Mouse (Mus musculus): Measurements from ENCODE around the gene Nexn. TPM values are rescaled to one million over a fixed set of nuclear protein-coding genes. Genes with fewer than 3 reads are reported as not detected.

Gene Nexn
- polyA plus RNA-seq, 1 experiment from 2014 or later, result 2.6 TPM

DNA sequence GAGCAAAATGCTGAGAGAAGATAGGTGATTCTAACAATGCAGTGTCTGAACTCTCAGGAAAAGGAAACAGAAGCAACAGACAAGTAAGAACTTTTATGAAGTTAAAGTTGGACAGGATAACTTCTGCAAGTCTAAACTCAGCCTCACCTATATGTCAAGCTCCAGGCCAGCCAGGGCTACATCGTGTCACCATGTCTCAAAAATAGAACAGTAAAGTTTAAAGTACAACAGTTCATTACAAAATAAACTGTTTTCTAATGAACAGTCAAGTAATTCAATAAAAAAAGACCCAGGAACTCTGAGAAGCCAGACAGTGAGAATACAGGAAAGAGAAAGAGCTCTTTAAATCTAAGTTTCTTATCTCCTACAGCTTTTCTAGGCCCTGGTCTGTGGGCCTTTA is 15.7 kb downstream of the Nexn start:
- no peak overlapping the region for H3K27ac ChIP-seq
- no peaks in the 10 kb centered on the region for H3K9me3 ChIP-seq (replicated peaks)
- no peaks in the 10 kb centered on the region for H3K4me1 ChIP-seq
- H3K9ac ChIP-seq, result no peak overlapping the region
- ATAC-seq, result no peak
- no peak overlapping the region for H3K4me3 ChIP-seq
- no peaks in the 10 kb centered on the region for H3K27me3 ChIP-seq
- no peaks in the 10 kb centered on the region for H3K36me3 ChIP-seq (ENCODE audit: poor library complexity, severe bottlenecking)
- H3K4me2 ChIP-seq, result no peak overlapping the region
- 88% methylated on average over 1 of the region's 1 CpGs for WGBS

DNA sequence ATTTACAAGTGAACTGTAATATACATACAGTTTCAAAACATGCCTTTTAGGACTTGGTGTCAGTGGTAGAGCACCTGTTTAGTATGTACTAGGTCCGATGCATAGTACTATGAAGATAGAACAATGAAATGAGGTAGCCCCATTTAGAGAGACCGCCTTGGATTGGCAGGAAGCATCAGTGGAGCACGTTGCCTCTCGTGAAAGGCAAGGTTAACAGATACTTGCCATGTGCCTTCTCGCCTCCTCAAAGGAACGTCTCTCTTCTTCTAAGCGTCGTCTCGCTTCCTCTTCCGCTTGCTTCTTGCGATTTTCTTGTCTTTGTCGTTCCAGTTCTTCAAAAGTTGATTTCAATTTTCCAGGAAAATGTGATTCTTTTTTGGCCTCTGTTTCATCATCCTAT is 18.4 kb downstream of the Nexn start:
- no peak for ATAC-seq
- 90% methylated on average over 12 of the region's 12 CpGs for WGBS
- no peak overlapping the region for H3K9ac ChIP-seq
- no peaks in the 10 kb centered on the region for H3K36me3 ChIP-seq (ENCODE audit: poor library complexity, severe bottlenecking)
- H3K4me1 ChIP-seq, result no peaks in the 10 kb centered on the region
- H3K27ac ChIP-seq, result no peak overlapping the region
- H3K4me3 ChIP-seq, result no peak overlapping the region
- H3K27me3 ChIP-seq, result no peaks in the 10 kb centered on the region
- no peak overlapping the region for H3K4me2 ChIP-seq
- no peaks in the 10 kb centered on the region for H3K9me3 ChIP-seq (replicated peaks)

DNA sequence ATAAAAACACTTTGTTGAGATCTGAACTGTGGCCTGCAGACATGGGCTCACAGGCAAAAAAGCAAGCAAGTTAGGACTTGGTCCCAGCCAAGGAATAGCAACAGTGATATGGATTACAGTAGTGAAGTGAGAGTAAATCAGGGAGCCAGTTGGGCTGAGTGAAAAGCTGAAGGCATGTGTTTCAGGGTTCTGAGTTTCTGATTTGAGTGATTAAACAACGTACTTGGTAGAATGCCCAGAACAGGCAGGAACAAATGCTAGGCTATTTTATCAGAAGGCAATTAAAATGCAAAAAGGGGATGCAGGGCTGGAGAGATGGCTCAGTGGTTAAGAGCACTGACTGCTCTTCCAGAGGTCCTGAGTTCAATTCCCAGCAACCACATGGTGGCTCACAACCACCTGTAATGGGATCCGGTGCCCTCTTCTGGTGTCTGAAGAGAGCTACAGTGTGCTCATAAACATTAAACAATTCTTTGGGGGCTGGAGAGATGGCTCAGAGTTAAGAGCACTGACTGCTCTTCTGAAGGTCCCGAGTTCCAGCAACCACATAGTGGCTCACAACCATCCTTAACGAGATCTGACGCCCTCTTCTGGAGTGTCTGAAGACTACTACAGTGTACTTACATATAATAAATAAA is 20.8 kb downstream of the Nexn start:
- ATAC-seq, result peak; percentile 36

DNA sequence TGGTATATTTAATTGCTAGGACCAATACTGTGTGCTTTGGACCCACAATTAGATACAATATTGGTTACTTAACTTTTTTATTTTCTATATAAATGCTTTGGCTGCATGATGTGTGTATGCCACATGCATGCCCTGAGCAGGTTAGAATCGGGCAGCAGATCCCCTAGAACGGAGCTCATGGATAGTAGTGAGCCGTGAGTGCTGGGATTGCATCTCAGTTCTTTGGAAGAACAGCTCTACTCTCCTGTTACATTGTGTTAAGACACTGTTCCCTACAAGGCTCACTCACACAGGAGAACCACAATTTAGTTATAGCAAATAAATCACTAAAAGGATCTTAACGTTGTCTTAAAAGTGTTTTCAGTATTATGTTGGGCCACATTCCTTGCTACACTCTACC is 22.8 kb downstream of the Nexn start:
- no peak for ATAC-seq
- H3K9ac ChIP-seq, result no peak overlapping the region
- peaks cover 24% of the 10 kb centered on the region for H3K36me3 ChIP-seq (ENCODE audit: poor library complexity, severe bottlenecking)
- H3K9me3 ChIP-seq (replicated peaks), result no peaks in the 10 kb centered on the region
- H3K4me2 ChIP-seq, result no peak overlapping the region
- H3K4me3 ChIP-seq, result no peak overlapping the region
- no peak overlapping the region for H3K27ac ChIP-seq
- H3K27me3 ChIP-seq, result no peaks in the 10 kb centered on the region
- no peaks in the 10 kb centered on the region for H3K4me1 ChIP-seq
- 78% methylated on average over 4 of the region's 4 CpGs for WGBS

More for the DNA sequence above, 20.8 kb downstream of the Nexn start:
- Histone ChIP-seq H3K36me3 (ENCODE audit: poor library complexity, severe bottlenecking) (peaks cover 7% of the 10 kb centered on the region; the same call in 1 of the 2 replicates), H3K4me1 (no peaks in the 10 kb centered on the region), H3K9me3 (replicated peaks) (no peaks in the 10 kb centered on the region), H3K9ac (no peak overlapping the region), H3K4me3 (no peak overlapping the region), H3K4me2 (no peak overlapping the region), H3K27me3 (no peaks in the 10 kb centered on the region), H3K27ac (no peak overlapping the region)
- 74% methylated on average over 5 of the region's 5 CpGs for WGBS

DNA sequence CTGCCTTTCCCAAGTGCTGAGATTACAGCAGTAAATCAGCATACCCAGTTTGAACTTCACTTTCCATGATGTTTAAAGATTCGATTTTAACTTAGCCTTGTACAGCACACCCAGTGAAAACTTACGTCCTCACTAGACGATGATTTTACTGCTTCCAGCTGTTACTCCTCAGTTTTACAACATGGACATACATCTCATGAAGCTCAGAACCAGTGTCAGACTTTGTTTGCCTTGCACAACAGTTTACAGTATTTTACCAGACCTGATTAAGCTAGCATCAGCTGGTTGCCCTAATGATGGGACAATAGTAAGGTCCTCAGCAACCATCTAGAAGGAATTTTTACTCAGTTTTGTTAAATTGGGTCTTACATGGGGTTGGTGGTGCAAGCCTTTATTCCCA is 25.1 kb downstream of the Nexn start:
- peaks cover 35% of the 10 kb centered on the region for H3K36me3 ChIP-seq (ENCODE audit: poor library complexity, severe bottlenecking)
- no peaks in the 10 kb centered on the region for H3K9me3 ChIP-seq (replicated peaks)
- H3K27me3 ChIP-seq, result no peaks in the 10 kb centered on the region
- WGBS, result 85% methylated on average over 3 of the region's 3 CpGs
- no peak for ATAC-seq
- no peaks in the 10 kb centered on the region for H3K4me1 ChIP-seq
- H3K4me2 ChIP-seq, result no peak overlapping the region
- H3K9ac ChIP-seq, result no peak overlapping the region
- H3K27ac ChIP-seq, result no peak overlapping the region
- no peak overlapping the region for H3K4me3 ChIP-seq

DNA sequence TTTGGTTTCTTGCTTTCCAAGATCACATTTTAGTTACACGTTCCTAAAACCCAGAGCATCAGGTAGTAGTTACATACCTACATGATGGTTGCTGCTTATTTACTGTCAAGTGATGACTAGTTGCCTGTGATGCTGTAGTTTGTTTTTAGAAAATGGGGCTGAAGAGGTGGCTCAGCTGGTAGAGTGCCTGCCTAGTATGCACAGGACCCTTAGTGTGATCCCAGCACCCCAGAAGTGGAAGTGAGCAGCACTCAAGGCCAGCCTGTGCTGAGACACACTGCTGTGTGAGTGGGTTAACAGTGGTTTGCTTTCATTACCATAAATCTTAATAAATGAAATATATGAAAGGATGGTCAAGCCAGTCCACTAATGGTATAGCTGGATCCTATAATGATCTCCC is 26.6 kb downstream of the Nexn start:
- Histone ChIP-seq H3K27me3 (no peaks in the 10 kb centered on the region), H3K27ac (no peak overlapping the region), H3K4me3 (no peak overlapping the region), H3K4me1 (no peaks in the 10 kb centered on the region), H3K9me3 (replicated peaks) (no peaks in the 10 kb centered on the region), H3K4me2 (no peak overlapping the region), H3K36me3 (ENCODE audit: poor library complexity, severe bottlenecking) (peaks cover 44% of the 10 kb centered on the region), H3K9ac (no peak overlapping the region)
- ATAC-seq, result no peak
- WGBS, result 94% methylated on average over 1 of the region's 1 CpGs

DNA sequence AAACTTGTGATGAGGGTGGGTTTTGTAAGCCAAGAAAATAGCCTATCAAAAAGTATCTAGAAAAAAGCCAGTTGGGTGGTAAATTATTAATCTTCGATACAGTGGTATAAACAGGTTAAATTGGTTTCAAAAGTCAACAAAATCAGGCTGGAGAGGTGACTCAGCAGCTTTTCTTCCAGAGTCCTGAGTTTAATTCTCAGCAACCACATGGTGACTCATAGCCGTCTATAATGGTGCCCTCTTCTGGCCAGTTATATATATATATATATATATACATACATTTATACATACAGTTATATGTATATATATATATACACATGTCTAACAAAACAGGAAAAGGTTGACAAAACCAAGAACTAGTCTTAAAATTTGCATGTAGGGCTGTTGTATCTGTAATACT is 27.3 kb downstream of the Nexn start:
- H3K4me3 ChIP-seq, result no peak overlapping the region
- no peaks in the 10 kb centered on the region for H3K27me3 ChIP-seq
- no peak overlapping the region for H3K9ac ChIP-seq
- no peak overlapping the region for H3K27ac ChIP-seq
- no peaks in the 10 kb centered on the region for H3K4me1 ChIP-seq
- H3K36me3 ChIP-seq (ENCODE audit: poor library complexity, severe bottlenecking), result peaks cover 49% of the 10 kb centered on the region
- no peaks in the 10 kb centered on the region for H3K9me3 ChIP-seq (replicated peaks)
- ATAC-seq, result peak; percentile 14; the same call in 1 of the 2 replicates
- H3K4me2 ChIP-seq, result no peak overlapping the region
- 65% methylated on average over 2 of the region's 2 CpGs for WGBS

DNA sequence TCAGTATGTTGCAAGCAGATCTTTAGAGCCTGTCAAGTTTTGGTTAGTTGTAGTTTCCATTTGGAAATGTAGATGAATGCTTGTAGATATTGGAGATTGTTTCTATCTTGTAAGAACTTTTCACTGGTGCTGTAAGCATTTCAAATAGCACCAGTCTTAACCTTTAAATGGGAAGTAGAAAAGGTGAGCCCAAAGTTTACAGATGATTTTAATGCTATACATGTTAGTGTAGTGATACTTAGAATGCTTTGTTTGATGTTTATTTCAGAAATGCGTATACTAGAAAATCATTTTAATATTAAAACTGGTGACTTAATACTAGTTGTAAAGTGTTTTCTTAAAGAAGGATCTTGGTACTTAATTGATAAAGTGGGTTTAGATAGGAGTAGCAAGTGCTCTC is 30.3 kb downstream of the Nexn start:
- Histone ChIP-seq H3K9me3 (replicated peaks) (no peaks in the 10 kb centered on the region), H3K4me3 (no peak overlapping the region), H3K36me3 (ENCODE audit: poor library complexity, severe bottlenecking) (peaks cover 65% of the 10 kb centered on the region), H3K4me1 (no peaks in the 10 kb centered on the region), H3K27me3 (no peaks in the 10 kb centered on the region), H3K27ac (no peak overlapping the region), H3K4me2 (no peak overlapping the region), H3K9ac (no peak overlapping the region)
- no peak for ATAC-seq
- WGBS, result 96% methylated on average over 1 of the region's 1 CpGs

DNA sequence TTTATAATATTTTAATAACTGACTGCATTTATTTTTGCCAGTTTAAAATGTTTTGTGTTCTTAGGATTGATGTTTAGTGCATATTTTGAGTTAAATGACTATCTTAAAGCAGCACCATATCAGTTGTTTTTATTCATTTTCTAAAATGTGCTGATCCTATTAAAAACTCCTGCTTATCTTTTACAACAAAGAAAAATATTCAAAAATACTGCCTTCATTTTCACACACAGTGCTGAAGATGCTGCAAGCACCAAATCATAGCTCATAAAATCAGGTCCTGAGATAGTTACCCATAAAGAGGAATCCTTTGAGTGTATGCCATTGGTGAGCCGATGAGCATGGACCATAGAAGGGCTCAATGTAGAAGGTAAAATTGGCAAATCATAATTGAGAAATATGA is 30.9 kb downstream of the Nexn start:
- WGBS, result 98% methylated on average over 1 of the region's 1 CpGs
- no peak overlapping the region for H3K27ac ChIP-seq
- ATAC-seq, result no peak
- no peak overlapping the region for H3K4me2 ChIP-seq
- H3K4me3 ChIP-seq, result no peak overlapping the region
- H3K9me3 ChIP-seq (replicated peaks), result no peaks in the 10 kb centered on the region
- H3K4me1 ChIP-seq, result no peaks in the 10 kb centered on the region
- no peaks in the 10 kb centered on the region for H3K27me3 ChIP-seq
- no peak overlapping the region for H3K9ac ChIP-seq
- H3K36me3 ChIP-seq (ENCODE audit: poor library complexity, severe bottlenecking), result peaks cover 64% of the 10 kb centered on the region

DNA sequence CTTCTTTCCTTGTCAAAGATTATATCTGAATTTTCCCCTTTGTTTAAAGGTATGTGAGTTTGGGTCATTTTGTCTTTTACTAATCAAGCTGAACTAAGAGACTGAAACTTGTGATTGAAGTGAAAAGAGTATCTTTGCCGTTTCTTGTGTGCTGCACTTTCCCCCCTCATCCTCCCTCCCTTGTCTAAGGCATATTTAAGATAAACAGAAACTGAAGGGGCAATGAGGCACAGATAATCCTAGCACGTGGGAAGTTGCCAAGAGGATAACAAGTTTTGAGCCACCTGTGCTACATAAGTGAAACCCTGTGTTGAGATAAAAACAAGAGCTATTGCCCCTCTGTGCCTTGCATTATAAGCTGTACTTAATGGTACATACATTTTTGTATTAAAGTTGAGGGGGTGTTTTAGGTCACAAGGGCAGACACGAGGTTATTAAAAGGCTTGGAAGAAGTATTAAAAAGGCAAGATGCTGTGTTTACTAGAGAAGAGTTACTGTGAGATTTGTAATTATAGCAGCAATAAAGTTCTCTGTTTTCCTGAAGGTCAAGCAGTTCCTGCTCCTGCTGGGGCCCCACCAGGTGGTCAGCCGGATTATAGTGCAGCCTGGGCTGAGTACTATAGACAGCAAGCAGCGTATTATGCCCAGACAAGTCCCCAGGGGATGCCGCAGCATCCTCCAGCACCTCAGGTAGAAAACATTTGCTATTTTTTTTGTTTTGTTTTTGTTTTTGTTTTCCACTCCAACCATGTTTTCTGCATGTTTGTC is 34.6 kb downstream of the Nexn start:
- 53% methylated on average over 6 of the region's 6 CpGs for WGBS
- Histone ChIP-seq H3K27ac (no peak overlapping the region), H3K9ac (no peak overlapping the region), H3K4me3 (no peak overlapping the region), H3K36me3 (ENCODE audit: poor library complexity, severe bottlenecking) (peaks cover 68% of the 10 kb centered on the region), H3K4me2 (no peak overlapping the region), H3K4me1 (no peaks in the 10 kb centered on the region), H3K9me3 (replicated peaks) (no peaks in the 10 kb centered on the region), H3K27me3 (no peaks in the 10 kb centered on the region)
- no peak for ATAC-seq

DNA sequence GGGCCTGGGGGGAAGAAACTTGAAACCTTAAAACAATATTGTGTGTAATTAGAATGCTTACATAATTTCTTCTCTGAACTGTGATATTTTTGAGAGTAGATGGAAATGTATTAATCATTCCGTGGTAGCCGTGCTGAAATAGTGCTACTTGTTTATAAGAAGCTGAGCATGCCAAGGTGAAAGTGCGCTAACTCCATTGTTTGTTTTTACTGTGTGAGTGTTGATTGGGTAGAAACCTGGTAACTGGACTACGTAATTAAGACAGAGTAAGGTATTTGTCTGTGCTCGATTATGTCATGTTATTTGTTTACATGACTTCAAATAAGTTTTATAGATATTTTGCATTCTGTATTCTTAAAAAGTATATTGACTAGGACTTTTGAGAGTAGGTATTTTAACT is 36.9 kb downstream of the Nexn start:
- Histone ChIP-seq H3K36me3 (ENCODE audit: poor library complexity, severe bottlenecking) (peaks cover 78% of the 10 kb centered on the region), H3K9me3 (replicated peaks) (no peaks in the 10 kb centered on the region), H3K4me2 (no peak overlapping the region), H3K4me3 (no peak overlapping the region), H3K9ac (no peak overlapping the region), H3K4me1 (no peaks in the 10 kb centered on the region), H3K27ac (no peak overlapping the region), H3K27me3 (no peaks in the 10 kb centered on the region)
- no peak for ATAC-seq
- WGBS, result 94% methylated on average over 5 of the region's 5 CpGs

DNA sequence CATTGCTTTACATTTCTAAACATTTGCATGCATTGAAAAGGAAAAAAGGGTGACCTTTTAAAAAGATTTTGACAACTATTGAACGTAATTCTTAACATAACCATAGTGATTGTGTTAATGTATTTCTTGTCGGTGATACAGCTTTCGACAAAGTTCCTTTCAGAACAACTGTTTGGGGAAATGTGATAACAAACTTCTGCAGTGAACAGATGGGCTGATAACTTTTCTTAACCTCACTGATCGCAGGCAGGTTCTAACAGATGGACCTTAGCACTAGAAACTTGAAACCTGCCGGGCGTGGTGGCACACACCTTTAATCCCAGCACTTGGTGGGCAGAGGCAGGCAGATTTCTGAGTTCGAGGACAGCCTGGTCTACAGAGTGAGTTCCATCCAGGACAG is 37.3 kb downstream of the Nexn start:
- 96% methylated on average over 7 of the region's 7 CpGs for WGBS
- ATAC-seq, result no peak
- Histone ChIP-seq H3K4me1 (no peaks in the 10 kb centered on the region), H3K4me3 (no peak overlapping the region), H3K9me3 (replicated peaks) (no peaks in the 10 kb centered on the region), H3K27ac (no peak overlapping the region), H3K27me3 (no peaks in the 10 kb centered on the region), H3K9ac (no peak overlapping the region), H3K4me2 (no peak overlapping the region), H3K36me3 (ENCODE audit: poor library complexity, severe bottlenecking) (peaks cover 81% of the 10 kb centered on the region)

DNA sequence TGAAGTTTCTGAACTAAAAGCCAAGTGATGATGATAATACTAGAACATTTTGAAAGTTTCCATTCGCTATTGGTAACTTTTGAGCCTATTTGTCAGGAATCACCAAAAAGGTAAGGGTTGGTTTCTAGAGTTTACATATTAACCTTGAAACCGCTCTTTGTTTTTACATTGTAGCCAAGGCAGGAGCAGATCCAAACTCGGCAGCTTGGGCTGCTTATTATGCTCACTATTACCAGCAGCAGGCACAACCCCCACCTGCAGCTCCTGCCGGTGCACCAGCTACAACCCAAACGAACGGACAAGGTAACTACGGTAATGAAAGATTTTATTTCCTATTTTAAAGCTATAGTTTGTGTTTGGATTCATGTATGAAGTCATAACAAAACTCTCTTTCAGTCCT is 40.2 kb downstream of the Nexn start:
- Histone ChIP-seq H3K9me3 (replicated peaks) (no peaks in the 10 kb centered on the region), H3K27ac (no peak overlapping the region), H3K4me2 (no peak overlapping the region), H3K4me1 (no peaks in the 10 kb centered on the region), H3K36me3 (ENCODE audit: poor library complexity, severe bottlenecking) (peaks cover 88% of the 10 kb centered on the region), H3K9ac (no peak overlapping the region), H3K27me3 (no peaks in the 10 kb centered on the region), H3K4me3 (no peak overlapping the region)
- WGBS, result 92% methylated on average over 7 of the region's 7 CpGs
- ATAC-seq, result no peak

All from forebrain, embryonic 13.5 days (tissue).